Mouse (Mus musculus): ENCODE results near the gene Rhpn2.

Gene Rhpn2

DNA sequence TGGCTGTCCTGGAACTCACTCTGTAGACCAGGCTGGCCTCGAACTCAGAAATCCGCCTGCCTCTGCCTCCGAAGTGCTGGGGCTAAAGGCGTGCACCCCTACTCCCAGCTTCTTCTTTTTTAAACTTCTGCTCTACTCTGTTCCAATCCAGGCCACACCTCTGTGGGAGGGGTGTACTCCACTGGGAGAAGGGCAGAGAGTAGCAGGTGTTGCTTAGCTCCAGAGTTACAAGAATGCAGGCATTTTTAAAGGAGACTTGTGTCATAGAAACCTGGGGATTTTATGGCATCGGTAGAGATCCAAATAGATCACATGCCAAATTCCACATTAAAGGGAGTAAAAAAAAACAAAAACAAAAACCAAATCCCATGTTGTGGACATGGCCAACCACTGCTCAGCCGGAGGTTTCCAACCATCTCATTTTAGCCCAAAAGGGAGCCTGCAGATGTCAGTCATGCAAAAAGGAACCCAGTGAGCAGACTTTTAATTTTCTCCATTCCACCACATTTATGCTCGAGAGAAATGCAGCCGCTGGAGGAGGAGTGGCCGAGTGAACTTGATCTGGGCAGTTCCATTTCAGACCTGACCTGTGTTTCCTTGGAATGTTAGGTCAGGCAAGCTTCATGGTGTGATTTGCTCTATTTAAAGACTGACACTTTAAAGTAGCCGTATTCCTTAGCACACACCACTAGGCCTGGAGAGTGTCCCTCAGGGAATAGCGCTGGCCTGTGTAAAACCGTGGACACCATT lies 31.4 kb downstream of the Rhpn2 start:
- CTCF ChIA-PET = interaction anchor here (0.6 to 1.0 kb wide), 5 partner anchors 8 to 128 kb away, joined by 3 to 4 read pairs (median 3); no protein-coding TSS in a partner anchor

DNA sequence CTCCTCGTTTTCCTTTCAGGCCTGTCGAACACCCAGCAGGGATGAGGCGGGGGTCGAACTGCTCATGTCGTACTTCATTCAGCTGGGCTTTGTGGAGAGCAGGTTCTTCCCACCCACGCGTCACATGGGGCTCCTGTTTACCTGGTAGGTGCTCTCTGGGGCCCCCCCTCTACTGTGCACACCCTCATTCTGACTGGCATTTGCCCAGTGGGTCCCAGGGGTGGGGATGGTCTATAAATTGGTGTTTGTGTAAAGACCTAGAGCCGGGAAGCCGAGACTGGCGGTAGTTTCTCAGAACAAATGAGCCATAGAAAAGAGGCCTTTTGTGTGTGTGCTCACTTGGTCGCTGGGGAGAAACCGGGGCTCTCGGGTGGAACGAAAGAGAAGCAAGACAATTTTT lies 37.1 kb downstream of the Rhpn2 start:
- POLR2A ChIA-PET = interaction anchor here in 3 of 4 experiments (0.8 to 3.8 kb wide), 9 partner anchors 7 to 37 kb away, joined by 3 to 31 read pairs (median 4); partner anchors contain the start of genes Rhpn2 (in 3 of the 3), Cep89 (in 1 of the 3) and Faap24 (in 1 of the 3)
- CTCF ChIA-PET = interaction anchor here in 2 of 4 experiments (0.6 to 1.0 kb wide), 4 partner anchors 15 to 175 kb away, joined by 3 read pairs; no protein-coding TSS in a partner anchor

More for the DNA sequence above, 31.4 kb downstream of the Rhpn2 start:
- POLR2A ChIA-PET = interaction anchor here in 3 of 4 experiments (1.0 to 5.0 kb wide), 13 partner anchors 7 to 54 kb away, joined by 3 to 46 read pairs (median 9); partner anchors contain the start of genes Rhpn2 (in 2 of the 3) and Gpatch1 (in 1 of the 3)

DNA sequence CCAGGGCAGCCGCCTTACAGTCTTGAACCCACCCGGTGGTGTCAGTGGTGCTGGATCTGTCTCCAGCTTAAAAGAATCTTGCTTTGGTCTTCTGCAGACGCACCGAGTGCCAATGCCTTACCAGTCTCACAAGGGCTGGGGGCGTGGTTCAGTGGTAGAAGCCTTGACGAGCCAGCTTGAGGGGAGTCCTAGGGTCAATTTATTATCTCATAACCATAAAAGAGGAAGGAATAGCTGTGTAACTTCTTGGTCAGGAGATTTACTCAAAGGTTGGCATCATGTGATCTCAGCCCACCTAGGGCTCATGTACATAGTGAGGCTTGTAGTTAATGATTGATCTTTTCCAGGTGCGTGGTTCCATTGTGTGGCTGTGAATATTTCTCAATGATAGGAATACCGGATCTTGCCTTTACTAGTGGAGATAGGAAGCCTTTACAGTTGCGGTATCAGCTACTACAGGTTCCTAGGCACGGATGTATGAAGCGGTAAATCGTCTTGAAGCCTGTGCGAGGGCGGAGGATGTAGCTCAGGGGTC lies 38.6 kb downstream of the Rhpn2 start:
- POLR2A ChIA-PET = interaction anchor here in 3 of 4 experiments (0.8 to 3.8 kb wide), 47 partner anchors 8 to 802 kb away, joined by 3 to 62 read pairs (median 6); partner anchors contain the start of genes Cep89 (in 3 of the 3), Faap24 (in 3 of the 3), Rhpn2 (in 3 of the 3) and Gpatch1 (in 2 of the 3)
- CTCF ChIA-PET = interaction anchor here in 3 of 4 experiments (0.9 to 2.3 kb wide), 13 partner anchors 8 to 523 kb away, joined by 3 to 16 read pairs (median 5); partner anchors contain the start of gene Rhpn2 (in 1 of the 3)

DNA sequence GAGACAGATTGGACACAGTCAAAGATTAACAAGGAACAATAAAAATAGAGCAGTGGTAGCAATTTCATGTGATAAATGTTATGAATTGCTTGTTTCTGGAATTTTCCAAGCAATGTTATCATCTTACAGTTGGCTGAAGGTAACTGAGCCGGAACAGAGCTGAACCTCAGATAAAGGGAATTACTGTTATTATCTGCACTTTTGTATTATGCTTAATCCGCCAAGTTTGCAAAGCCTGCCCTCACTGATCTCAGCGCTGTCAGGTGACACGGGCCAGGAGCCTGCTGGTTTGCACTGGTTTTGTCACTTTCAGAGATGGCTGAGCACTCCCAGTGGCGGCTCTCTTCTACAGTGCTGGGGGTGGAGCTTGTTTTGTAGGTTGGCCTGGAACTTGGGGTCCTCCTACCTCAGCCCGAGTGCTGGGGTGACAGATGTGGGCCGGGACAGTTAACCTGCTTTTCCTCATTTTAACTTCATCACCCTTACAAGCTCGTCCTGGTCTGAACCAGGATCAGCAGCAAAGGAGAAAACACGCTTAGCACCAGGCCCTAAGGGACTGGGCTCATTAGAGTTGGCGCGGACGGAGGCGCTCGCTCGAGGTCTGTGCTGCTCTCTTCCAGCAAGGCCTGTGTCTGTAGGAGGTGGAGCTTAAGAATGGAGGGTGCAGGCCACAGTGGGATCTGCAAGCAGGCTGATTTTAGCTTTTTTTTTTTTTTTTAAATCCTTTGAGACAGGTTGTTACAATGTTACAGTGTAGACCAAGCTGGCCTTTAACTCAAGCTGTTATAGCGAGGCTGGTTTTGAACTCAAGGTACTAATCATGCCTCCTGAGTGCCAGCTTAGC lies 39.4 kb downstream of the Rhpn2 start:
- POLR2A ChIA-PET = interaction anchor here (0.6 to 3.8 kb wide), 67 partner anchors 7 to 803 kb away, joined by 3 to 62 read pairs (median 4); partner anchors contain the start of genes Cep89 (in 3 of the 4), Faap24 (in 3 of the 4), Rhpn2 (in 3 of the 4) and Gpatch1 (in 2 of the 4)
- CTCF ChIA-PET = interaction anchor here (0.5 to 2.3 kb wide), 22 partner anchors 9 to 524 kb away, joined by 3 to 16 read pairs (median 4); partner anchors contain the start of genes Cep89 (in 1 of the 4), Faap24 (in 1 of the 4), Rgs9bp (in 1 of the 4) and Rhpn2 (in 1 of the 4)

DNA sequence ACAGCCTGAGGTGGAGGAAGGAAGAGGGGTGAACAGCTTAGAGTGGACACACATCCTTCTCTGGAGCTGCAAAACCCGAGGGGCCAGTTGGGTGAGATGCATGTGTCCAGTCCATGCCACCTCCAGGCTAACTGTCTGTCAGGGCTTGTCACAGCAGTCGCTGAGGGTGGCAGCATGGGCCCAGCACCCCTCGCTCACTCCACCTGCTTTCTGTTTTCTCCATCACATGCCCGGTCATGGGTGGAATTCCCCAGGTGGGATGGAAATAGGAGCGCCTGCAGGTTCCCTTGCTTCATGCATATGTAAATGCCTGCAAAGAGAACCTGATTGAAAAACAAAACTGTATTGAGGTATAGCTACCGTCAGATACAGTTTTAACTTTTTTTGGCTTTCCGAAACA lies 40.3 kb downstream of the Rhpn2 start:
- CTCF ChIA-PET = interaction anchor here in 3 of 4 experiments (0.5 to 2.3 kb wide), 5 partner anchors 9 to 208 kb away, joined by 3 to 16 read pairs (median 8); no protein-coding TSS in a partner anchor
- POLR2A ChIA-PET = interaction anchor here in 3 of 4 experiments (0.7 to 3.8 kb wide), 31 partner anchors 8 to 662 kb away, joined by 3 to 62 read pairs (median 8); partner anchors contain the start of genes Rhpn2 (in 3 of the 3), Cep89 (in 2 of the 3), Faap24 (in 2 of the 3) and Gpatch1 (in 2 of the 3)

DNA sequence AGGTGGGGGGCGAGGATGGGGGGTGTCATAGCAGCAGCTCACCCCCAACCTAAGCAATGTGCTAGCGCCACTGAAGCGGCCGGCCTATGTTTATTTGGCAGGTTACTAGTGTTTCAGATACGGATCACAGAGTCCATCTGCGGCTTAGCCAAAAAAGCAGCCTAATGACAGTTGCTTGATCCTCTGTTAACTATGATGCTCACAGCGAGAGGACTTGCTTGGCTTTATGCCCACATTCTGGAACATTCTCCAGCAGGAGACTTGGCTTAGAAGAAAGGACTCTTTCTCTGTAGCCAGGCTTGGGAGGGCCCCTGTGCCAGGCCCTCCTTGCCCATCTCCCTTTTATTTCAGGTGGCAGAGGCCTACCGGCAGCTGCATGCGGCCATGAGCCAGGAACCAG lies 42.7 kb downstream of the Rhpn2 start:
- ChIA-PET CTCF (interaction anchor here in 3 of 4 experiments (0.6 to 1.1 kb wide), 3 partner anchors 8 to 111 kb away, joined by 3 to 4 read pairs (median 3); partner anchors contain the start of gene Rhpn2 (in 1 of the 3)), POLR2A (interaction anchor here in 2 of 4 experiments (0.6 to 1.3 kb wide), 8 partner anchors 14 to 209 kb away, joined by 3 to 5 read pairs (median 3); partner anchors contain the start of genes Rhpn2 (in 2 of the 2) and Rgs9bp (in 1 of the 2))

DNA sequence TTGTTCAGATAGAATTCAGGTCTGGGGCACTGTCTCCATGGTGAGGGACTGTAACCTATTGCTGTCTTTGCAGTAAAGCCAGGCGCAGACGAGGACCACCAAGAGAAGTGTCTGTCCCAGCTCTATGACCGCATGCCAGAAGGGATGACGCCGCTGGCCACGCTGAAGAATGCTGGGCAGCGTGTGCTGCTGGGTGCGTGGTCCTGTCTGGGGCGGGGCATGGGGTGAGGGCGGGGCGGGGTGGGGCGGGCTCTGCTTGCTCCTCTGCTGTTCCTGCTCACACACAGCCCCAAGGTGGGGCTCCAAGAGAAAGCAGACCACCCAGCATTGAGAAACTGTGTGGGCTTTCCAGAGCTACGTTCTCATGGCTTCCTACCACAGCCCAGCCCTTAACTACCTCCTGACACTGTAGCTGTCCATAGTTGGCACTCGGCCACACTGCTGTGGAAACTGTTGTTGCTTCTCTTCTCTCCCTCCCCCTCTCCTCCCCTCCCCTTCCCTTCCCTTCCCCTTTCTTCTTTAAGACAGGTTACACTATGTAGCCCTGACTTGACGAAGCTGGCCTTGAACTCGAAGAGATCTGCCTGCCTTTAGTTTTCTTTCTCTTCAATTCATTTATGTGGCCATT lies 45.6 kb downstream of the Rhpn2 start:
- POLR2A ChIA-PET = interaction anchor here in 3 of 4 experiments (0.7 to 10.1 kb wide), 14 partner anchors 9 to 48 kb away, joined by 3 to 65 read pairs (median 6); partner anchors contain the start of genes Cep89 (in 2 of the 3), Faap24 (in 2 of the 3) and Rhpn2 (in 2 of the 3)
- CTCF ChIA-PET = interaction anchor here in 1 of 4 experiments (0.6 to 1.4 kb wide), 3 partner anchors 14 to 174 kb away, joined by 3 to 5 read pairs (median 3); no protein-coding TSS in a partner anchor

DNA sequence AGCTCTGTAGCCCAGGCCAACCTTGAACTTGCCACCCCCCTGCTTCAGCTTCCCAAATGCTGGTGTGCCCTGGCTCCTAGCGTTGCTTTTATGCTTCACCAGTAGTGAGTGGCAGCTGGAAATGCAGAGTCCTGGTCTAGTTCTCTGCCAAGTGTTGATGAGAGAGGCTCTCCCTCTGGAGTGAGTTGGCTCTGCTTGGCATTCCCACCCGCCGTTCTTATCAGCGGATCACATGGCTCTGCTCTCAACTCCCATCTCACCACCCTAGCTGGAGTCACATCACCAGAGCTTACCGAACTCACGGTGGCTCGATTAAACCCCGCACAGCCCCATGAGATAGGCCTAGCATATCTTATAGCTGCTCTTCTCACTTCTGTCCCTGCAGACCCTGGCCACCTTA lies 46.4 kb downstream of the Rhpn2 start:
- CTCF ChIA-PET = interaction anchor here in 1 of 4 experiments (0.6 to 1.4 kb wide), 3 partner anchors 13 to 174 kb away, joined by 3 to 5 read pairs (median 3); no protein-coding TSS in a partner anchor
- POLR2A ChIA-PET = interaction anchor here in 2 of 4 experiments (0.8 to 10.1 kb wide), 13 partner anchors 8 to 49 kb away, joined by 3 to 65 read pairs (median 7); partner anchors contain the start of genes Cep89 (in 2 of the 2), Faap24 (in 2 of the 2) and Rhpn2 (in 2 of the 2)

DNA sequence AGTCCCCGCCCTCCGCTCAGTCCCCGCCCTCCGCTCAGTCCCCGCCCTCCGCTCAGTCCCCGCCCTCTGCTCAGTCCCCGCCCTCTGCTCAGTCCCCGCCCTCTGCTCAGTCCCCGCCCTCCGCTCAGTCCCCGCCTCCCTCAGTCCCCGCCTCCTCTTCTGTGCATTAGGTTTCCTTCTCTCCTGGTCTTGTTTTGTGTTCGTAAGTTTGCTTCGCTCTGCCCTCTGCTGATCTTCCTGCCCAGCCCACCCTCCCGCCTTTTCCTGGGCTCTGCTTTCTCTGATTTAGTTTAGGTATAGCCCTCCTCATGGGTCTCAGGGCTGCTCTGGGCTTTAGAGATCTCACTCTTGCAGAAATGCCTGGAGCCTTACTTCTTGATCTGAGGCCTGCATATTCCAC lies 47.9 kb downstream of the Rhpn2 start:
- POLR2A ChIA-PET = interaction anchor here in 3 of 4 experiments (0.8 to 10.1 kb wide), 13 partner anchors 8 to 112 kb away, joined by 3 to 65 read pairs (median 5); partner anchors contain the start of genes Cep89 (in 2 of the 3), Faap24 (in 2 of the 3), Rhpn2 (in 2 of the 3) and Gpatch1 (in 1 of the 3)

DNA sequence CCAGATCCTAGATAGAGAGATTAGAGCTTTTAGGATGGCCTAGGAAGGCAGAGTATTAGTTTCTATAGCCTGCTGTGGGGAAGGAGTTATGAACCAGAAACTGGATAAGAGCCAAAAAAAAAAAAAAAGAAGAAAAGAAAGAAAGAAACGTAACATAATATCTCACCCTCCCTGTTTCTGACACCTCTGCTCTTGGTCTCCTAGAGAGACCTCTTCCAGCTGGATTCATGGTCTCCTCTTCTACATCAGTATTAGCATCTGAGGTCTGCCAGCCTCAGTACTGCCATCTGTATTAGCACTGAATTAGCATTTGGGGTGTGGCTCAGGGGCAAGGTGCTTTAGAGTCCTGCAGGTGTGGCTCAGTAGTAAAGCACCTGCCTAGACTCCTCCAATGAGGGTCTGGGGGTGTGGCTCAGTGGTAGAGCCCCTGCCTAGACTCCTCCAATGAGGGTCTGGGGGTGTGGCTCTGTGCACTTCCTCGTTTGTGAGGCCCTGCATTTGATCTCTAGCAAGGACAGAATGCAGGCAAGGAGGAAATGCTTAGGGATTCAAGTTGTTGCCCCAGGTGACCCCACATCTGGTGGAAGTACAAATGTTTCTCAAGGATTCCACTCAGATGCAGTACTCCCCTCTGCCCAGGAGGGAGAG lies 48.9 kb downstream of the Rhpn2 start:
- ChIA-PET POLR2A (interaction anchor here (0.6 to 10.1 kb wide), 24 partner anchors 8 to 624 kb away, joined by 3 to 65 read pairs (median 4); partner anchors contain the start of genes Cep89 (in 3 of the 4), Faap24 (in 3 of the 4), Rhpn2 (in 3 of the 4) and Gpatch1 (in 2 of the 4)), CTCF (interaction anchor here in 3 of 4 experiments (0.6 to 2.4 kb wide), 4 partner anchors 9 to 201 kb away, joined by 3 to 8 read pairs (median 4); partner anchors contain the start of gene Rhpn2 (in 1 of the 3))

More for the DNA sequence above, 47.9 kb downstream of the Rhpn2 start:
- CTCF ChIA-PET = interaction anchor here in 2 of 4 experiments (0.6 to 2.4 kb wide), 3 partner anchors 8 to 408 kb away, joined by 4 to 8 read pairs (median 4); partner anchors contain the start of gene Rhpn2 (in 1 of the 2)

DNA sequence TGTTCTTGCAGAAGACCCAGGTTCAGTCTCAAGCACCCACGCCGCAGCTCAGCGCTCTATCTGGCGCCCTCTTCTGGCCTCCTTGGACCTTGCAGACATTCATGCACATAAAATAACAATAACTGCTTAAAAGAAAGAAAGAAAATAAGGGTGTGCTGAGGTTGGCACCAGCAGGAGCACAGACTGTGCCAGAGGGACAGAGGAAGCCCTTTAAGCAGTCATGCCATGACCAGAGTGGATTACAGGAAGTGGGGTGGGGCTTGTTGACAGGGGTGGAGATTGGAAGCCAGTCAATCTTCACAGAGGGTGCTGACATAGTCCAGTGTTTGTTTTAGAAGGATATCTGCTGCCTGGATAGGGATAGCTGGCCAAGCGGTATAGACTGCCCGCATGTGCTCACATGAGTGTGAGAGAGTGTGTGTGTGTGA lies 52.6 kb downstream of the Rhpn2 start:
- POLR2A ChIA-PET = interaction anchor here in 3 of 4 experiments (0.6 to 10.1 kb wide), 19 partner anchors 9 to 273 kb away, joined by 3 to 65 read pairs (median 4); partner anchors contain the start of genes Cep89 (in 3 of the 3), Faap24 (in 3 of the 3) and Rhpn2 (in 2 of the 3)
- CTCF ChIA-PET = interaction anchor here (0.6 to 3.5 kb wide), 37 partner anchors 8 to 251 kb away, joined by 3 to 22 read pairs (median 4); partner anchors contain the start of genes Rhpn2 (in 4 of the 4), Cep89 (in 3 of the 4), Faap24 (in 3 of the 4) and Ankrd27 (in 1 of the 4)

DNA sequence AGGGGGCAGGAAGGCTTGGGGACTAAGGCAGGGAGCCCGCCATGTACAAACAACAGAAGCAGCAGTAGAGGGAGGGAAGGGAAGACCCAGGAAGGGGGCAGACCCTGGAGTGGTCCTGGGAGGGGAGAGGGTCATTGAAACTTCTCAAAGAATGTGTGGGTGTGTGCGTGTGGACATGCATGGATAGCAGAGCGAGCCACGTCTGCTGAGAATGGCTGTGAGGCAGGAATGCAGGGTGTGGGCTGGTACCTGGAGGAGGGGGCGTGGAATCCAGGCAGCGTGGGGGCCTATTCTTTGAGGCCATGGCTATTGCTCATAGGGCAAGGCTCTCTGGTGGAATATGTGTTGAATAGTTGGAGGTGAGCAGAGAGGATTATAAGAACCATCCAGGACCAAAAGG lies 54.7 kb downstream of the Rhpn2 start:
- ChIA-PET CTCF (interaction anchor here in 2 of 4 experiments (0.5 to 3.0 kb wide), 4 partner anchors 8 to 122 kb away, joined by 4 to 16 read pairs (median 4); partner anchors contain the start of genes Cep89 (in 1 of the 2) and Faap24 (in 1 of the 2)), POLR2A (interaction anchor here in 3 of 4 experiments (0.7 to 5.3 kb wide), 9 partner anchors 8 to 112 kb away, joined by 3 to 33 read pairs (median 3); partner anchors contain the start of genes Rhpn2 (in 2 of the 3), Cep89 (in 1 of the 3) and Faap24 (in 1 of the 3))

DNA sequence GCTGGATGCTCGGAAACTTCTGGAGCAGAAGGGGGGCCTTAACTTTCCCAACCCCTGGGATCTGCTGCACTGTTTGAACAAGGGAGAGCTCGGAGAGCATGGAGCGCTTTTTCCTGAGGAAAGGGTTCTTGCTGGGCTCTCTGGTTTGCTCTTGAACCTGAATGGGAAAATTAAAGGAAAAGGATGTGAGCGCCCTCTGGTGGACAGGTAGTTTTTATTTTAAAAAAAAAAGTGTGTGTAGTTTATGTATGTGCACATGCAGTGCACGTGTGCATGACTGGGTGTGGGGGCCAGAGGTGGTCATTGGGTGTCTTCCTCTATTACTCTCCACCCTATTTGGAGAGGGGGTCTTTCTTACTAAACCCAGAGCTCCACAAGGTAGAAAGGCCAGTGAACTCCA lies 59.0 kb downstream of the Rhpn2 start:
- ChIA-PET POLR2A (interaction anchor here in 2 of 4 experiments (0.6 to 5.3 kb wide), 10 partner anchors 9 to 157 kb away, joined by 3 to 65 read pairs (median 4); partner anchors contain the start of gene Rhpn2 (in 2 of the 2)), CTCF (interaction anchor here in 3 of 4 experiments (0.6 to 1.5 kb wide), 12 partner anchors 59 to 630 kb away, joined by 3 to 6 read pairs (median 3); partner anchors contain the start of gene Rhpn2 (in 1 of the 3))

DNA sequence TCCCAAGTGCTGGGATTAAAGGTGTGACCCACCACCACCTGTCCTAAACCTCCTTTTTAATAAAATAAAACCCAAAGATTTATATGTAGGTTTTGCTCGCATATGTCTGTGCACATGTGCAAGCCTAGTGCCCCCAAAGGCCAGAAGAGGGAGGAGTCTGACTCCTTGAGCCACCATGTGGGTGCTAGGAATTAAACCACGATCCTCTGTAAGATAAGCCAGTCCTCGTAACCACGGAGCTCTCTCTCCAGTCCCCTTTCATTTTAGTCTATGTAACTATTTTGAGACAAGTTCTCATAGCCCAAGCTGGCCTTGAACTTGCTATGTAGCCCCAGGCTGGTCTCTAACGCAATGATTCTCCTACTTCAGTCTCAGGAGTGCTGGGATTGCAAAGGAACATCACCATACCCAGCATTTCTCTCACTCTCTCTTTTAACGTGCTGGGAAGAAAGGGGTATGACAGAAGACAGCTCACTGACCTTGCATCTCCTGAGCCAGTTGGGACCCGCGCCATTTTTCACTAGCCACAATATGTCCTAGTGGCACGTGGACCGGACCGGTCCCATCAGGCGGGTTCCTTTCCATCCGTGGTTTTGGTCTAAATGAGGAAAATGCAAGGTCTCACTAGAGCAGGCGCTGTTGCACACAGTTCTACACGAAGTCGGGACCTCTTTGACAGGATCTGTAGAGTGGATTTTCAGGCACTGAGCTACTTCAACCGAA lies 61.9 kb downstream of the Rhpn2 start:
- POLR2A ChIA-PET = interaction anchor here (0.6 to 5.3 kb wide), 51 partner anchors 10 to 408 kb away, joined by 3 to 65 read pairs (median 4); partner anchors contain the start of genes Rhpn2 (in 2 of the 4), Ankrd27 (in 1 of the 4), Gpatch1 (in 1 of the 4) and Rgs9bp (in 1 of the 4)
- CTCF ChIA-PET = interaction anchor here in 3 of 4 experiments (0.6 to 3.0 kb wide), 18 partner anchors 8 to 225 kb away, joined by 3 to 22 read pairs (median 4); partner anchors contain the start of gene Rhpn2 (in 1 of the 3)
